Mouse (Mus musculus): ENCODE measurements around the gene Gm49333. TPM values are rescaled to one million over a fixed set of nuclear protein-coding genes. Genes with fewer than 3 reads are reported as not detected.

Gm49333 gene
- total and polyA plus RNA-seq, 2 experiments: not detected

- no peaks in the 10 kb centered on the region for H3K27me3 ChIP-seq (ENCODE audit: control insufficient read depth, insufficient read depth, low read length)
These were observed 10.0 kb downstream of the Gm49333 start, which contains the start of gene Camk2n2 for GRCm38 (mm10) chr16:20621191-20621990. Camk2n2 (minus strand) TSS chr16:20621287.

GRCm38 (mm10) chr16:20621991-20622685 is 10.7 kb downstream of the Gm49333 start:
- WGBS: under 1% methylated on average over 37 of the region's 37 CpGs
- H3K4me1 ChIP-seq (ENCODE audit: control insufficient read depth, insufficient read depth, low read length): peaks cover 8% of the 10 kb centered on the region
- DNase-seq (ENCODE audit: extremely low read depth, low read depth, low spot score): peak; percentile 65
- H3K79me2 ChIP-seq (ENCODE audit: control insufficient read depth, insufficient read depth, low read length): no peaks in the 10 kb centered on the region
- peak overlapping the region; percentile 84 for H3K4me3 ChIP-seq (ENCODE audit: insufficient read depth, low read depth, low read length)
- H3K27me3 ChIP-seq (ENCODE audit: control insufficient read depth, insufficient read depth, low read length): no peaks in the 10 kb centered on the region
- no peaks in the 10 kb centered on the region for H3K36me3 ChIP-seq (ENCODE audit: control insufficient read depth, insufficient read depth, low read length)
- peak overlapping the region; percentile 1 for H3K9ac ChIP-seq (ENCODE audit: low read depth, low read length)
- no peak overlapping the region for H3K27ac ChIP-seq (replicated peaks; ENCODE audit: insufficient read depth, low read depth, low read length)
- TF ChIP-seq POLR2A (IDR thresholded peaks at IDR 0.05; ENCODE audit: extremely low read depth, insufficient read depth, low read length): no peak
- no peak for TF ChIP-seq CTCF (IDR thresholded peaks at IDR 0.05; ENCODE audit: low read depth, low read length)

More at GRCm38 (mm10) chr16:20621191-20621990, 10.0 kb downstream of the Gm49333 start, which contains the start of gene Camk2n2:
- Histone ChIP-seq H3K4me1 (ENCODE audit: control insufficient read depth, insufficient read depth, low read length) (peaks cover 8% of the 10 kb centered on the region), H3K9ac (ENCODE audit: low read depth, low read length) (peak within 1 kb of the TSS; percentile 72), H3K36me3 (ENCODE audit: control insufficient read depth, insufficient read depth, low read length) (no peaks in the 10 kb centered on the region), H3K27ac (replicated peaks; ENCODE audit: insufficient read depth, low read depth, low read length) (no peak within 1 kb of the TSS), H3K79me2 (ENCODE audit: control insufficient read depth, insufficient read depth, low read length) (no peaks in the 10 kb centered on the region), H3K4me3 (ENCODE audit: insufficient read depth, low read depth, low read length) (peak within 1 kb of the TSS; percentile 84)
- under 1% methylated on average over 84 of the region's 92 CpGs for WGBS
- no peak for TF ChIP-seq CTCF (IDR thresholded peaks at IDR 0.05; ENCODE audit: low read depth, low read length)
- TF ChIP-seq POLR2A (IDR thresholded peaks at IDR 0.05; ENCODE audit: extremely low read depth, insufficient read depth, low read length): 0 out of 2 replicates have a peak, but pooled peaks have one; percentile 3
- DNase-seq (ENCODE audit: extremely low read depth, low read depth, low spot score): peak; percentile 33

GRCm38 (mm10) chr16:20623211-20623610 is 11.8 kb downstream of the Gm49333 start:
- Histone ChIP-seq H3K4me3 (ENCODE audit: insufficient read depth, low read depth, low read length) (no peak overlapping the region), H3K36me3 (ENCODE audit: control insufficient read depth, insufficient read depth, low read length) (no peaks in the 10 kb centered on the region), H3K27me3 (ENCODE audit: control insufficient read depth, insufficient read depth, low read length) (no peaks in the 10 kb centered on the region), H3K27ac (replicated peaks; ENCODE audit: insufficient read depth, low read depth, low read length) (no peak overlapping the region), H3K4me1 (ENCODE audit: control insufficient read depth, insufficient read depth, low read length) (peaks cover 8% of the 10 kb centered on the region), H3K79me2 (ENCODE audit: control insufficient read depth, insufficient read depth, low read length) (no peaks in the 10 kb centered on the region), H3K9ac (ENCODE audit: low read depth, low read length) (no peak overlapping the region)
- peak; percentile 21 for DNase-seq (ENCODE audit: extremely low read depth, low read depth, low spot score)
- 40% methylated on average over 2 of the region's 2 CpGs for WGBS
- TF ChIP-seq CTCF (IDR thresholded peaks at IDR 0.05; ENCODE audit: low read depth, low read length): no peak
- TF ChIP-seq POLR2A (IDR thresholded peaks at IDR 0.05; ENCODE audit: extremely low read depth, insufficient read depth, low read length): no peak

GRCm38 (mm10) chr16:20628871-20629391 is 17.5 kb downstream of the Gm49333 start:
- no peak for DNase-seq (ENCODE audit: extremely low read depth, low read depth, low spot score)
- H3K27me3 ChIP-seq (ENCODE audit: control insufficient read depth, insufficient read depth, low read length): peaks cover 7% of the 10 kb centered on the region; the same call in 1 of the 2 replicates
- no peak overlapping the region for H3K4me3 ChIP-seq (ENCODE audit: insufficient read depth, low read depth, low read length)
- TF ChIP-seq POLR2A (IDR thresholded peaks at IDR 0.05; ENCODE audit: extremely low read depth, insufficient read depth, low read length) (no peak), CTCF (IDR thresholded peaks at IDR 0.05; ENCODE audit: low read depth, low read length) (no peak)
- no peaks in the 10 kb centered on the region for H3K4me1 ChIP-seq (ENCODE audit: control insufficient read depth, insufficient read depth, low read length)
- WGBS: 68% methylated on average over 11 of the region's 11 CpGs
- no peak overlapping the region for H3K27ac ChIP-seq (replicated peaks; ENCODE audit: insufficient read depth, low read depth, low read length)
- no peaks in the 10 kb centered on the region for H3K79me2 ChIP-seq (ENCODE audit: control insufficient read depth, insufficient read depth, low read length)
- H3K36me3 ChIP-seq (ENCODE audit: control insufficient read depth, insufficient read depth, low read length): no peaks in the 10 kb centered on the region
- no peak overlapping the region for H3K9ac ChIP-seq (ENCODE audit: low read depth, low read length)

GRCm38 (mm10) chr16:20629731-20630634 is 18.6 kb downstream of the Gm49333 start, which contains the start of gene Ece2:
Ece2 (plus strand) TSS chr16:20629828.
- no peak for DNase-seq (ENCODE audit: extremely low read depth, low read depth, low spot score)
- Histone ChIP-seq H3K79me2 (ENCODE audit: control insufficient read depth, insufficient read depth, low read length) (no peaks in the 10 kb centered on the region), H3K4me3 (ENCODE audit: insufficient read depth, low read depth, low read length) (peak within 1 kb of the TSS; percentile 5; the same call in 1 of the 2 replicates), H3K4me1 (ENCODE audit: control insufficient read depth, insufficient read depth, low read length) (no peaks in the 10 kb centered on the region), H3K27ac (replicated peaks; ENCODE audit: insufficient read depth, low read depth, low read length) (no peak within 1 kb of the TSS), H3K27me3 (ENCODE audit: control insufficient read depth, insufficient read depth, low read length) (peaks cover 7% of the 10 kb centered on the region; the same call in 1 of the 2 replicates), H3K36me3 (ENCODE audit: control insufficient read depth, insufficient read depth, low read length) (no peaks in the 10 kb centered on the region), H3K9ac (ENCODE audit: low read depth, low read length) (no peak within 1 kb of the TSS)
- no peak for TF ChIP-seq POLR2A (IDR thresholded peaks at IDR 0.05; ENCODE audit: extremely low read depth, insufficient read depth, low read length)
- no peak for TF ChIP-seq CTCF (IDR thresholded peaks at IDR 0.05; ENCODE audit: low read depth, low read length)
- 13% methylated on average over 54 of the region's 54 CpGs for WGBS
